Mouse (Mus musculus): ENCODE measurements at regions not wholly inside any gene's neighbourhood (a gene's known extent, or its start where the extent isn't known, plus 50 kb on each side); places are given as distances from the start of the nearest gene placed in this dataset.

GRCm38 (mm10) chr4:22109410-22109809 lies 178.3 kb downstream of the Faxc start:
- Histone ChIP-seq H3K36me3 (replicated peaks) (no peaks in the 10 kb centered on the region), H3K27me3 (ENCODE audit: poor library complexity, severe bottlenecking) (peaks cover 24% of the 10 kb centered on the region), H3K4me3 (no peak overlapping the region), H3K9me3 (no peaks in the 10 kb centered on the region), H3K27ac (no peak overlapping the region), H3K4me1 (peaks cover 18% of the 10 kb centered on the region)
- WGBS = 36% methylated on average over 6 of the region's 6 CpGs
- no peak for DNase-seq (ENCODE audit: extremely low spot score, low spot score)

- Histone ChIP-seq H3K9me3 (no peaks in the 10 kb centered on the region), H3K4me3 (no peak overlapping the region), H3K36me3 (replicated peaks) (no peaks in the 10 kb centered on the region), H3K27ac (no peak overlapping the region), H3K27me3 (ENCODE audit: poor library complexity, severe bottlenecking) (peaks cover 21% of the 10 kb centered on the region; the same call in 1 of the 2 replicates), H3K4me1 (peaks cover 18% of the 10 kb centered on the region)
- DNase-seq (ENCODE audit: extremely low spot score, low spot score) = no peak
- 40% methylated on average over 8 of the region's 8 CpGs for WGBS
Measured at GRCm38 (mm10) chr4:22110400-22110799, 179.3 kb downstream of the Faxc start.

GRCm38 (mm10) chr4:22112209-22112608 lies 181.1 kb downstream of the Faxc start:
- Histone ChIP-seq H3K36me3 (replicated peaks) (no peaks in the 10 kb centered on the region), H3K9me3 (no peaks in the 10 kb centered on the region), H3K27ac (no peak overlapping the region), H3K4me1 (peaks cover 18% of the 10 kb centered on the region), H3K27me3 (ENCODE audit: poor library complexity, severe bottlenecking) (peaks cover 21% of the 10 kb centered on the region; the same call in 1 of the 2 replicates), H3K4me3 (no peak overlapping the region)
- WGBS = 83% methylated on average over 5 of the region's 5 CpGs
- no peak for DNase-seq (ENCODE audit: extremely low spot score, low spot score)

- Histone ChIP-seq H3K4me3 (no peak overlapping the region), H3K27ac (no peak overlapping the region), H3K4me1 (peaks cover 14% of the 10 kb centered on the region), H3K27me3 (ENCODE audit: poor library complexity, severe bottlenecking) (0 out of 2 replicates have a peak, but pooled peaks cover 12% of the 10 kb centered on the region), H3K36me3 (replicated peaks) (no peaks in the 10 kb centered on the region), H3K9me3 (no peaks in the 10 kb centered on the region)
- DNase-seq (ENCODE audit: extremely low spot score, low spot score) = no peak
Measured at GRCm38 (mm10) chr4:22114451-22114850, 183.3 kb downstream of the Faxc start.

GRCm38 (mm10) chr4:22119877-22120276 lies 188.7 kb downstream of the Faxc start:
- no peak overlapping the region for H3K4me3 ChIP-seq
- DNase-seq (ENCODE audit: extremely low spot score, low spot score) = no peak
- H3K36me3 ChIP-seq (replicated peaks) = no peaks in the 10 kb centered on the region
- no peaks in the 10 kb centered on the region for H3K4me1 ChIP-seq
- H3K9me3 ChIP-seq = no peaks in the 10 kb centered on the region
- 82% methylated on average over 3 of the region's 3 CpGs for WGBS
- H3K27me3 ChIP-seq (ENCODE audit: poor library complexity, severe bottlenecking) = no peaks in the 10 kb centered on the region
- no peak overlapping the region for H3K27ac ChIP-seq

- WGBS = 60% methylated on average over 3 of the region's 3 CpGs
- Histone ChIP-seq H3K9me3 (no peaks in the 10 kb centered on the region), H3K27ac (no peak overlapping the region)
Measured at GRCm38 (mm10) chr4:22120953-22121352, 189.8 kb downstream of the Faxc start.

GRCm38 (mm10) chr4:22121397-22121796 lies 190.3 kb downstream of the Faxc start:
- Histone ChIP-seq H3K27ac (no peak overlapping the region), H3K36me3 (replicated peaks) (no peaks in the 10 kb centered on the region), H3K4me1 (no peaks in the 10 kb centered on the region), H3K27me3 (ENCODE audit: poor library complexity, severe bottlenecking) (no peaks in the 10 kb centered on the region), H3K9me3 (no peaks in the 10 kb centered on the region), H3K4me3 (no peak overlapping the region)
- no peak for DNase-seq (ENCODE audit: extremely low spot score, low spot score)
- 71% methylated on average over 2 of the region's 2 CpGs for WGBS

More at GRCm38 (mm10) chr4:22120953-22121352, 189.8 kb downstream of the Faxc start:
- no peaks in the 10 kb centered on the region for H3K36me3 ChIP-seq (replicated peaks)
- no peaks in the 10 kb centered on the region for H3K4me1 ChIP-seq
- DNase-seq (ENCODE audit: extremely low spot score, low spot score) = no peak
- no peak overlapping the region for H3K4me3 ChIP-seq
- no peaks in the 10 kb centered on the region for H3K27me3 ChIP-seq (ENCODE audit: poor library complexity, severe bottlenecking)

GRCm38 (mm10) chr4:22124836-22125235 lies 193.7 kb downstream of the Faxc start:
- H3K27me3 ChIP-seq (ENCODE audit: poor library complexity, severe bottlenecking) = no peaks in the 10 kb centered on the region
- H3K9me3 ChIP-seq = no peaks in the 10 kb centered on the region
- H3K4me1 ChIP-seq = no peaks in the 10 kb centered on the region
- WGBS = 93% methylated on average over 6 of the region's 6 CpGs
- no peak for DNase-seq (ENCODE audit: extremely low spot score, low spot score)
- H3K36me3 ChIP-seq (replicated peaks) = no peaks in the 10 kb centered on the region
- H3K27ac ChIP-seq = no peak overlapping the region
- no peak overlapping the region for H3K4me3 ChIP-seq

GRCm38 (mm10) chr4:22130511-22130910 lies 199.4 kb downstream of the Faxc start:
- no peaks in the 10 kb centered on the region for H3K9me3 ChIP-seq
- H3K4me1 ChIP-seq = peaks cover 13% of the 10 kb centered on the region
- H3K36me3 ChIP-seq (replicated peaks) = no peaks in the 10 kb centered on the region
- no peak for DNase-seq (ENCODE audit: extremely low spot score, low spot score)
- WGBS = 86% methylated on average over 8 of the region's 8 CpGs
- H3K27me3 ChIP-seq (ENCODE audit: poor library complexity, severe bottlenecking) = peaks cover 7% of the 10 kb centered on the region; the same call in 1 of the 2 replicates
- no peak overlapping the region for H3K27ac ChIP-seq
- no peak overlapping the region for H3K4me3 ChIP-seq

GRCm38 (mm10) chr4:22131751-22132736 lies 200.9 kb downstream of the Faxc start:
- peak; percentile 27 for DNase-seq (ENCODE audit: extremely low spot score, low spot score)
- H3K4me1 ChIP-seq = peaks cover 13% of the 10 kb centered on the region

GRCm38 (mm10) chr4:22133547-22134495 lies 202.7 kb downstream of the Faxc start:
- Histone ChIP-seq H3K4me3 (no peak overlapping the region), H3K4me1 (peaks cover 13% of the 10 kb centered on the region), H3K27me3 (ENCODE audit: poor library complexity, severe bottlenecking) (peaks cover 7% of the 10 kb centered on the region; the same call in 1 of the 2 replicates), H3K27ac (no peak overlapping the region), H3K36me3 (replicated peaks) (no peaks in the 10 kb centered on the region), H3K9me3 (no peaks in the 10 kb centered on the region)
- 52% methylated on average over 14 of the region's 14 CpGs for WGBS
- no peak for DNase-seq (ENCODE audit: extremely low spot score, low spot score)

More at GRCm38 (mm10) chr4:22131751-22132736, 200.9 kb downstream of the Faxc start:
- H3K27me3 ChIP-seq (ENCODE audit: poor library complexity, severe bottlenecking) = peaks cover 7% of the 10 kb centered on the region; the same call in 1 of the 2 replicates
- no peak overlapping the region for H3K4me3 ChIP-seq
- WGBS = 59% methylated on average over 13 of the region's 13 CpGs
- no peaks in the 10 kb centered on the region for H3K36me3 ChIP-seq (replicated peaks)
- H3K27ac ChIP-seq = no peak overlapping the region
- H3K9me3 ChIP-seq = no peaks in the 10 kb centered on the region

- Histone ChIP-seq H3K4me1 (no peaks in the 10 kb centered on the region), H3K4me3 (no peak overlapping the region), H3K27me3 (ENCODE audit: poor library complexity, severe bottlenecking) (no peaks in the 10 kb centered on the region), H3K27ac (no peak overlapping the region), H3K9me3 (no peaks in the 10 kb centered on the region), H3K36me3 (replicated peaks) (no peaks in the 10 kb centered on the region)
- no peak for DNase-seq (ENCODE audit: extremely low spot score, low spot score)
- WGBS = 82% methylated on average over 3 of the region's 3 CpGs
Measured at GRCm38 (mm10) chr4:22140122-22140521, 209.0 kb downstream of the Faxc start.
